Mouse (Mus musculus) neutrophil, adult 5-6 weeks (primary cell): ENCODE results near the gene Lmod3. TPM values are rescaled to one million over a fixed set of nuclear protein-coding genes. Genes with fewer than 3 reads are reported as not detected.

Experiments
- ATAC-seq: fragments of 151-379, 151-347 bp; 2 replicates; pipeline ENCODE4 v1.8.0; 2017; ENCODE audit warnings: mild to moderate bottlenecking, moderate TSS enrichment; ENCODE audit not compliant: insufficient number of reproducible peaks, poor library complexity, low FRiP score, severe bottlenecking; ENCODE audit errors: extremely low read depth
- total RNA-seq: library from RNA; stranded (forward); fragments of 200-1000 nt; gene quantifications from 2 replicates; pipeline ENCODE4 v1.2.3, GENCODE M21; 2017

Lmod3 gene
- total RNA-seq, result not detected in 2 replicates

DNA sequence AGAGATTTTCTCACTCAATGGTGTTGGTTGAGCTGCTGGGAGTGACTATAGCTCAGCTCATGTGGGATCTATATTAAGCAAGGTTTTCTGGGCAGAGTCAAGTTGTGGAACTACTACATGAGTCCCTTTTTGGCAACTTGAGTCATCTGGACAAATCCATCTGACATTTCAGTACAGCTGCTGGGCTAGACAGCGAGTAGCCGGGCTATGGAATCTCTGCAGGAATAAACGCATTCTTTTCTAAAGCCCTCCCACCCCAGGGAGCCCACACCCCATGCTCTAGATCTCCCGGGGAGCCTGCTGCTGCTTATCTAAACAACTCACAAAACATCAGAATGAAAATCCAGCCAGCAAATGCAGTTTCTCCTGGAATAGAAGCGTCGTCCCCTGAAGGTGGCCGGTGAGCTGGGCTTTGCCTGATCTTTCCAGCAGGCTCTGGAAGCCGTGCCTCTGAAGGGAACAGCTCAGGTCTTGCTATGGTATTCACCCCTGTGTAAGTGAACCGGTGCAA lies at the start of gene Lmod3:
Lmod3 (minus strand) TSS at position 49 of the 511 bp plus-strand sequence.
- no peak for ATAC-seq

DNA sequence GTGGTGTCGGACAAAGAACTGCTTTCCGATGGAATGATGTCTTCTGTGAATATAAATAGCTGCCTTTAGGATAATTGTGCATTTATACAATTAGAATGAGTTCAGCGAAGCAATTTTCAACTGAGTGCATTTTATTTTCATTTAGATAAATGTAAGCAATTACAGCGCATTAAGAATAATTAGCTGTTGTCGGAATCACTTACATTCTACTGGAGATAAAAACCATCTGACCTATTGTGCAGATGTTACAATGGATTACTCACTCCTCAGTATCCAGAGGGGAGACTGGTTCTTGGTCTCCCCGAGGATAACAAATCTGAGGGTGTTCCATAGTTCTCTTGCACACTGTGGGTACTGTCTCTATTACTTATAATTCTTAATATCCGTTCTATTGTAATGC lies 49.7 kb upstream of the Lmod3 start:
- no peak for ATAC-seq

DNA sequence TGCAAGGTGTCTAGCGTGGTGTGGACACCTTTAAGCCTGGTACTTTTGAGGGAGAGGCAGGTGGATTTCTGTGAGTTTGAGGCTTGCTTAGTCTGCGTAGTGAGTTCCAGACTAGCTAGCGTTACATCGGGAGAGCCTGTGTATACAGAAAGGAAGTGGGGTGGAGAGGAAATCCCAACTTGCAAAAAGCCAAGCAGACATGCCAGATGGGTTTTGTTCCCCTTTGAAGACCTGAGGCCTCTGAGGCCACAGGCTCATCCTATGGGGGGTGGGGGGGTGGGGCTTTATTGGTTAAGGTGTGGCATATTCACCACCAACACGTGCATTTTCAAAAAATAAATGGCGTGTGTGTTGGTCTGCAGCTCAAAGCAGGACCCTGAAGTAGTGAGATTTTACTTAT lies 48.1 kb upstream of the Lmod3 start:
- no peak for ATAC-seq

DNA sequence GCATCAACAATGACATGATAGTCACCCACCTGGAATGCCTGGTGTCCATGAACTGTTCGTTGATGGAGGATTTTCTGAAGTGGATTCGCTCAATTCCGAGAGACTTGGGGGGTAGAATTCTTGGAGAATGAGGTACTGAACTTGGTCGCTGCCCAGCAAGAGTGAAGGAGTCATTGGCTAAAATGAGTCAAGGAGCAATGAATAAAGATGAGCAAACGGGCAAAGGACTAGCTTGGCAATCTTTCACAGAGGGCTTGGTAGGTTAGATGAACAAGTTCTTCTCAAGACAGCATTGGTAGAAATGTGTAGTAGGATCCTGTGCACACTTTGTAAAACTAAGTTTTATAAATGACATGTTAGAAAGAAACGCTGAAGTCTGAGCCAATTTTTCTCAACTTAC lies 47.6 kb upstream of the Lmod3 start:
- no peak for ATAC-seq

DNA sequence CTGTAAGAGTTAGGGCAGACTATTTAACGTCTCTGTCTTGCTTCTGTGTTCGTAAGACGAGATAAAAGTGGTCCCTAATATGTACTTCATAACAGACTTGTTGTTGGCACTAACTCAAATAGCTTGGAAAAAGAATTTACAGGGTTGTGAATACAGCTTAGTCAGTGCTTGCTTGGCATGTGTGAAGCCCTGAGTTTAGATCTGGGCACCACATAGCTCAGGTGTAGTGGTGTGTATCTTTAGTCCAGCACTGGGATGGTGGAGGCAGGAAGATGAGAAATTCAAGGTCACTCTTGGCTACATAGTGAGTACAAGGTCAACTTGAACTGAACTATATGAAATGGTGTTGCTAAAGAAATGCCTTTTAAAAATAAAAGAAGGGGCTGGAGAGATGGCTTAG lies 44.6 kb upstream of the Lmod3 start:
- no peak for ATAC-seq

DNA sequence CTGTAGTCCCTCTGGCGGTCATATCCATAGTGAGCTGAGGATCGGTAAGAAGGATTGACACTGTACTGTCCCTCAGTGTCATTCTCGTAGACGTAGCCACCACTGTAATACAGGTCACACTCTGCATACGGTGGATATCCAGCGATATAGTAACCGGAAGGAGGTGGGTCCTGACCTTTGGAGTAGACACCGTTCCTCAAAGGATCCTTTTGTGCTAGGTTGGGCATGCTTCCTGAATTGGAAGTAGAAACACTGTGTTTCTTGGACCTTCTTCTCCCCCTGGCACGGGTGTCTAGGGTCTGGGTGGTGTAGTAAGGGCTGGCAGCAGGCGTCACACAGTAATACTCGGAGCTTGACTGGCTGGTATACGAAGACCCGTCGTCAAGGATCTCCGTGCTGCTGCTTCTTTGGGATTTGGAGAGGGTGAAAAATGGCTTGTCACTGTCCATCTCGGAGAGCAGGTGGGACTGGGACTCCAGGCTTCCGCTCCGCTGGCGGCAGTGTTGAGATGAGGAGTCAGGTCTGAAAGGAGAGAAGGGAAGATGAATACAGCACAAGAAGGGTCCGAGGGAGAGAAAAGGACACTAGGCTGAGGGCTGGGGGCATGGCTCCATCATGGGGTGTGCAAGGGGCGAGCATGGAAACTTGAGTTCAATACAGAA lies 43.4 kb upstream of the Lmod3 start:
- ATAC-seq, result no peak

DNA sequence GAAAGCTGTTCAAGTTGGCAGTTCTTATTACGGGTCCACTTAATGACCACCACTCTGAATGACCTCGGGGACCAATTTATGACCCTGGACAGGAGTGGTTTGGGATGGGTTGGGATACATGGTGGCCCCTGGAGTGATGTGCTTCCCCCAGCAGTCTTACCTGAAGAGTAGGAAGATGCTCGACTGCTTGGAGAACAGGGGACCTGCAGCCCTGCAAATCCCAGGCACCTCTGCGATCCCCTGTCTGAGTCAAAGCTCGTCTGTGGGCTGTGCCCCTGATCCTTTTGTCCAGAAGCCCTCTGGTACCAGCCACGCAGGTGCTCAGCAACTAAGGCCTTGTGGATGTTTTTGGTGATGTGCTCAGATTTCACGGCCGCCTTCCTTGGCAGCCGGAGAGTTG lies 42.9 kb upstream of the Lmod3 start:
- no peak for ATAC-seq

DNA sequence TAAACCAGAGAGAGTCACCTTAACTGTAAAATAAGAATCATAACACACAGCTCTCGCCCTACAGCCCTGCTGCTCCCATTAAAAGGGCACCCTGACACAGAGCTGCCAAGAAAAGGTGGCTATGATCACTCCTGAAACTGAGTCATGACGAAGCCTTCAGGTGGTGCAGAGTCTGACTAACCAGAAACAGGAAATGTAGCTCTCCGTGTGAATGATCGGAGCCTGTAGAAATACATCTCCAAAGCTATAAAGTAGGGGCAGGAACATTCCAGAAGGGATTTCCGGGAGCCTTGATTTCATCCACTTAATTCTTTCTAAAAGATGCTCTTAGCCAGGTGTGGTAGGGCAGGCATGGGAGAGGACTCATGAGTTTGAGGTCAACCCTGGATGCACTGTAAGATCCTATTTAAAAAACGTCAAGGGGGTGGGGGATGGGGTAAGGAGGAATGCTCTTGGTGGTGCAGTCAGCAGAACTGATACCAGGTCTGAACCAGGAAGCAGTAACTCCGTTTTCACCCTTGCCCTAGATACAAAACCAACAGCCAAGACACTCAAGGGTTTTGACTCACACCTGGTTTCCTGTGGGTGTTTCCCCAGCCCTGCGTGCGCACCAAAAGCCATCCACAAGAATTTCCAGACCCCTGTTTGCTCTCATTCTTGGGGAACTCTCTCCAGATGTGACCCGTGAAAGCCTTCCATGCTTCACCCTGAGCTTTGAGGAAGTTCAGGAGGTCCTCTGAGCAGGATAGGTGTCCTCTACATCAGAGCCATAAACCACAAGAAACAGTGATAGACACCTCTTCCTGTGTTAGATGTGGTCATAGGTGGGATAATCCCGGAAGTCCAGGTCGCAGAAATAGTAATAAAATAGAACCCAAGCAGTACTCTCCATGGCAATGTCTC lies 41.4 kb upstream of the Lmod3 start:
- no peak for ATAC-seq

DNA sequence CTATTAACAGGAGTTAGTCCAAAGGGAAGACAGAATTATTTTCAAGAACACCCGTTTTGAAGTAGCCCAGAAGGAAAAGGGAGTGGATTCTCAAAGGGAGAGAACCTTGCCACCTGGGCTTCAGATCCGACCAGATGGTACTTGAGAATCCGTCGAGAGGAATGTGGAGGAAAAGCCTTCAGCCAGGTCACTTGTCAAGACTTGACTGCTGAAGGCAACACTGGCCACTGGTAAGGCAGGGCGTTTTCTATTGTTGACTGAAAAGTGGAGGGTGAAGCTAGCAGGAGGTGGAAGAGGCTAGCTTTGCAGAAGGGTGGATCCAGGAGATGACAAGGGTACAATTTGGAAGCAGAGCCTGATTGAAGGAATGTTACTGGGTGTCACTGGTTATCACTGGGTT lies 40.3 kb upstream of the Lmod3 start:
- ATAC-seq, result no peak

DNA sequence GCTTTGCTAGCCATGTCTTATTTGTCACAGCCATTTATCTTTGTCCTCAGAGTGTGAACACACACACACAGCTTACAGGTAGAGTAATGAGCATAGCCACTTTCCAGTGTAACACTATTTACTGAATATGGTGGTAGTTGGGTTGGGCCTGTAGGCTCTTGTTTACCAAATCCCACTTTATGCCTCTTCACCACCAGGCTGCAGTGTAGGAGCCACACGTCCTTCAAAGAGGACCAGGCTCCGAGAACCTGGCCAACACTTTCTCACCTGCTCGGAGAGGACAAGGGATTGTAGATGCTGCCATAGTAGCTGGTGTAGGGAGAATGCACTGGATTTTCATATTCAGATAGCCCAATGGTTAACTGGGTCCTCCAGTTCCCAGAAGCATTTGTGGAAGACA lies 39.5 kb upstream of the Lmod3 start:
- no peak for ATAC-seq

DNA sequence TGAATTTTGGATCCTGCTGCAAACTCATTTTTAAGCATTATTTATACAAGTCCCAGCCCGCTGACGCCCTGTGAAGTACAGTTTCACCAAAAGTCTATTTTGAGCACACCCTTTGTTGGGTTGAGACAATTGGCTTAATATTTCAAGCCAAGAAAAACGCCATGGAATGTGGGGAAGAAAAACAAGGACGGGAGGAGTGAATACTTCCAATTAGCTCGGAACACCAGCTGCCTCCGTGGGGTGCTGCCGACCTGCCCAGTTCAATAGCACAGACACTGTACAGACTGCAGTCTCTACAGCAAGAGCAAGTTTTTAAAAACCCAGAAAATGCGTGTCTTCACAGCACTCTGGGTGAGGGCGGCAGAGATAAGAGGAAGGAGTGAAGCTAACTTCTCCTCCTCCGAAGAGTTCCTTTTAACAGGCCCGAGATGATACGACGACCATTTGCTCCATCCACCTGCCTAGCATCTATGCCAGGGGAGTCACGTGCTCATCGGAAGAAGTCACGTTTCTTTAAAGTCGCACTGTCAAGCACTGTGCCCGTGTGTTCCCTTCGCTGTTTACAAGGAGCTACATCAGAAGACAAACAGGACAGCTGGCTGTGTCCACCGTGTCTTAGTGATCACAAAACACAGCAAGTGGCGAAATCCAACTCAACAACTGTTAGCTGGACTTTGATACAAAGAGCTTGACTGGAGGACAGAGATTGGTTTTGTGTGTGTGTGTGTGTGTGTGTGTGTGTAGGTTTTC lies 38.8 kb upstream of the Lmod3 start:
- no peak for ATAC-seq

DNA sequence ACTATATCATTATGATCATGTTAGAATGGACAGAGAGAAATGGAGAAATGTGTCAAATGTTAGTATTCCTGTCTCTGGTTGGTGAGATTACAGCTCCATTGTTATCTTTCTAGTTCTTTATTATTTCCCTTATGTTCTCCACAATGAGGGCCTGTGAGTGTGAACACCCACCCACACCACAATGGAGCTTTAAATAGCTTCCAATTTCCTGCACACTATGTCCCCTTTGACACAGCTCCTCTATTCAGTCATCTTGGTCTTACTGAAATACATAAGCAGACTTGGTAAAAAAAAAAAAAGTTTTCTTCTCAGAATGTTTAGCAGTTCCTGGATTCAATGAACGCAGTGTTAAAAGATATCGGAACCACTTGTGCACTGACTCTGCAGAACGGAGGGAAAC lies 38.1 kb upstream of the Lmod3 start:
- ATAC-seq, result no peak

DNA sequence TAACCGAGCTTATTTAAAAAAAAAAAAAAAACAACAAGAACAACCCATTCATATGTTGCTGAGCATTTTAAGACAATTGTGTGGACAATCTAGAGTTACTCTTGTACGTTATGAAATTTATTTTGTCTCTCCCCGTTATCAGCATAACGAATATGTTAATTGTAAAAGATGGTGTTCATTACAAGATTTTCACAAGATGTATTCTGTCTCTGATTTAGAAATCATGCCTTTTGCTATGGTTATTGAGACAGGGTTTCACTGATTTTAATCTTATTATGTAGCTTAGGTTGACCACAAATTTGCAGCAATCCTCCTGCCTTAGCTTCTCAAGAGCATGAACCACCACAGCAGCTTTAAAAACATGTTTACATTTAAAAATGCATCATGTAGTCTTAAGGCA lies 37.3 kb upstream of the Lmod3 start:
- ATAC-seq, result no peak

DNA sequence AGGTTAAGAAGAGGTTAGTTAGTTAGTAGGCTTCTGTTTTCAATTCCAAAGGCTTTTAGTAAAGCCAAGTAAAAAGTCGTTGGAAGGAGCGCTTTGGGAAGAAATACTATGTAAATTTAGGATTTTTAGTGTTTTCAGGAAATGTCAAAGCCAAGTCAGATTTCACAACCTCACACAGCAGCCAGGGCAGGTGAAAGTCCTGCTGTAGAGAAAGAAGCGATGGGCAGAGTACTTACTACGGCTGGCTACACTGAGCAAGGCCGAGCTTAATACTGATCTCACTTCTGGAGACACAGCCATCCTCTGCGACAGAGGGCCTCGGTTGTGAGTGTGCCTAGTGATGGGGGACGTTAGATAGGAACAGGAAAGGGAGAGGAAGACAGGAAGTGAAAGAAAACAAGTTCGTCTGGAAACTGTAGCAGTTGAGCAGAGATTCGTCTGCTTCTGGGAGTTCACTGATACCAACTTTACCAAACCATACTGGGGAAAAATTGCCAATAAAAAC lies 36.8 kb upstream of the Lmod3 start:
- ATAC-seq, result no peak

DNA sequence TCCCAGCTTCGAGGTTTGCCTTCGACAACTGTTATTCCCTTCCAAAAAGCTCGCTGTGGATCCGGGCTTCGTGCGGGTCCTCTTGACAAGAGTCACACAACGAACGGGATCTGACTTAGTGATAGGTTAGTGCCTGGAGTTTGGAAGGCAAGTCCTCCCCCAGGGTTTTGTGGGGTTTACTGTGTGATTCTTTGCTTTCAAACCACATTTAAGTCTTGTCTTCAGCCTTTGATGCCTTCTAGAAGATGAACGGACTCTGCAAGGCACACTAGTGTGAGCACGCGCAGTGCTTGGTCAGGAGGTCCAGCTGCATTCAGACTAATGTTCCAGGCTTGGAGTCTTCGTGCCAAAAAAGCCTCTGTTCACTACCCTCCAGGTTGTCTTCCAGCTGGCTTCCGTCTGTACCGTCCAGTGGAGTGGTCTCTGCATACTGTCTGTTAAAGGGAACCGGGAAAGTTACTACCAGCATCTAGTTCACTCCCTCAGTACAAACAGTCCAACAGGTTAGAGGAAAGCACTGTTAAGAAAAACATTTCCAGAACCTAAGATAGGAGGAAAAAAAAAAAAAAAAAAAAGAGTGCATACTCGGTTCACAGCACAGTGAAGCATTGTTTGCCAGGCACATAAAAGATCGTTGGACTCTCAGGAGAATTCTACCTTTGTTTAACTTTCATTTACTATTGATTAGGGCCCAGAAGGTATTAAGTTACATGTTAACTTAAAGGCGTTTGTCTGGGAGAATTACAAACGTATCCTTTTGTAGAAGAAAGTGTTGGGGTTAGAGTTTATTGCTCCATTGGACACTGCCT lies 35.7 kb upstream of the Lmod3 start:
- no peak for ATAC-seq

DNA sequence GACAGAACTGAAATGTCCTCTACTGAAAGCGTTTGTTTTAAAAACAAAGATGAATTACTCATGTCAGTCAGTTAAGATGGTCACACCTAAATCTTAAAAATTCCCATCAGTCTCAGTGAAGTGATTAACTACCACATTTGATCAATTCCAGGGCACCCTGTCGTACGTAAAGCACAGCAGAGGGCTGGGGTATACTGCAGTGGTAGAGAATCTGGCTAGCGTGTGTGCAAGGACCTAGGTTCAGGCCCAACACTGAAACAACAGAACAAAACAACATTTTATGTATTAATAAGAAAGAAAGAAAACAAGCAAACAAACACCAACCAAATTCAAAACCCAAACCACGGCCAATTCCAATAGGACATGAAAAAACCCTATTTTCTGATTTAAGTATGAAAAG lies 33.8 kb upstream of the Lmod3 start:
- no peak for ATAC-seq

DNA sequence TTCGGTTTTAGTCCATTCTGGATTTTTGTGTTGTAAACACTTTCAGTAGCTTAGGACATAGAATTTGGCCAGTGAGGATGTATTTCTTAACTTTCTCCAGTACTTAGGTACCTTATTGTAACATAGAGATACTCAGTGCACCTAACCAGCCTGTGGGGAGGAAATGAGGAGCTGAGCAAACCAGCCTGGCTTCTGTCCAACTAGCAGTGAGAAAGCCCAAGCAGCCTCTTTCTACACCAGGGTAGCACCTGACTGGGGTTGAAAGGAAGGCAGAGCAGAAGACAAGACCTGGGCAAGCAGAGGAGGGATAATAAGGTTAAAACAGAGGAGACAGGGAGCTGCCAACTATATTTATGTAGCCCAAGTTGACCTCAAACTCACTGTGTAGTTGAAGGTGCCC lies 31.1 kb upstream of the Lmod3 start:
- no peak for ATAC-seq

DNA sequence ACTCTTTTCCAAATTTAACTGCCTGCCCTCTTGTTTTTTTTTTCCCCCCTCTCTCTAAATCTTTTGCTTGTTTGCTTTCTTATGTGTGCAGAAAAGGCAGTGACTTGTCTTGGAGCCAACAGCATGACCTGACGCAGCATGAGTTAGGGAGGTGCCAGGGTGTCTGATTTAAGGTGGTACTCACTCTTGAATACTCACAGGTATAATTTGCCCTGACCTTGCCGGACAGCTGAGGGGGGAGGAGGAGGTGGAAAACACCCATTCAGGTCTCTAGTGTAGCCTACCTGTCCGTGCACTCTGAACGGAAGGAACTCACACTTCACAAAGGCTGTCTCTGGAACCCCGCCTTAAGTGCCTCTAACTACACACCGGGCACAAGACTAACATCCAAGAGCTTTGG lies 26.3 kb upstream of the Lmod3 start:
- no peak for ATAC-seq
